Mouse (Mus musculus) embryonic facial prominence, embryonic 13.5 days (tissue): ENCODE measurements around the gene Maml3. TPM values are rescaled to one million over a fixed set of nuclear protein-coding genes. Genes with fewer than 3 reads are reported as not detected.

Experiments used
- ATAC-seq: fragments of 200-750 bp; cut with Nextera tagmentation; 2 replicates; pipeline ENCODE4 v1.8.0; 2017; ENCODE audit warnings: low read depth; ENCODE audit not compliant: insufficient number of reproducible peaks, insufficient read depth, low FRiP score, low TSS enrichment
- H3K27ac ChIP-seq: fragments of 300-500 bp; sonication (generic); 2 replicates; pipeline ENCODE4 v1.5.1; 2015; ENCODE audit warnings: moderate library complexity, mild to moderate bottlenecking, inconsistent platforms
- H3K27me3 ChIP-seq: fragments of 300-500 bp; sonication (generic); 2 replicates; pipeline ENCODE4 v1.6.1; 2015; ENCODE audit warnings: mild to moderate bottlenecking, inconsistent platforms
- H3K36me3 ChIP-seq: fragments of 300-500 bp; sonication (generic); 2 replicates; pipeline ENCODE4 v1.6.1; 2015; ENCODE audit warnings: mild to moderate bottlenecking, inconsistent platforms
- H3K4me1 ChIP-seq: fragments of 300-500 bp; sonication (generic); 2 replicates; pipeline ENCODE4 v1.6.1; 2015; ENCODE audit warnings: inconsistent platforms
- H3K4me2 ChIP-seq: fragments of 300-500 bp; sonication (generic); 2 replicates; pipeline ENCODE4 v1.6.1; 2015; ENCODE audit warnings: moderate library complexity, mild to moderate bottlenecking, inconsistent platforms
- H3K4me3 ChIP-seq: fragments of 300-500 bp; sonication (generic); 2 replicates; pipeline ENCODE4 v1.5.1; 2015; ENCODE audit warnings: mild to moderate bottlenecking, inconsistent platforms
- H3K9ac ChIP-seq: fragments of 300-500 bp; sonication (generic); 2 replicates; pipeline ENCODE4 v1.6.1; 2015; ENCODE audit warnings: mild to moderate bottlenecking, inconsistent platforms
- H3K9me3 ChIP-seq: fragments of 300-500 bp; sonication (generic); 2 replicates; pipeline ENCODE4 v1.6.1; 2016; ENCODE audit warnings: inconsistent platforms
- WGBS: fragments of 180-500 bp; shearing (Covaris S2); methylation state at CpG from one replicate; pipeline ENCODE4 v1.1.7; 2015; ENCODE audit warnings: mixed read lengths; 5-methylcytosine and 5-hydroxymethylcytosine counted together
- polyA plus RNA-seq: library from polyadenylated mRNA; unstranded; fragments of >200 nt; fragmentation: Nextera tagmentation; extraction: Ambion mirVana; gene quantifications from 2 replicates; pipeline ENCODE4 v1.2.1, GENCODE M21; 2015

Gene Maml3
- polyA plus RNA-seq, 1 experiment from 2014 or later, result 6.5 TPM

GRCm38 (mm10) chr3:51998511-51999399, 106.1 kb downstream of the Maml3 start:
- H3K27me3 ChIP-seq, result no peaks in the 10 kb centered on the region
- H3K27ac ChIP-seq, result no peak overlapping the region
- H3K36me3 ChIP-seq, result no peaks in the 10 kb centered on the region
- no peak overlapping the region for H3K9ac ChIP-seq
- no peaks in the 10 kb centered on the region for H3K9me3 ChIP-seq
- no peak for ATAC-seq
- H3K4me1 ChIP-seq, result peaks cover 8% of the 10 kb centered on the region; the same call in 1 of the 2 replicates
- H3K4me3 ChIP-seq, result no peak overlapping the region
- no peak overlapping the region for H3K4me2 ChIP-seq
- 80% methylated on average over 21 of the region's 21 CpGs for WGBS

- H3K9ac ChIP-seq, result no peak overlapping the region
- peaks cover 8% of the 10 kb centered on the region; the same call in 1 of the 2 replicates for H3K4me1 ChIP-seq
- no peaks in the 10 kb centered on the region for H3K36me3 ChIP-seq
- H3K27ac ChIP-seq, result no peak overlapping the region
- H3K9me3 ChIP-seq, result no peaks in the 10 kb centered on the region
- no peaks in the 10 kb centered on the region for H3K27me3 ChIP-seq
- no peak overlapping the region for H3K4me3 ChIP-seq
- H3K4me2 ChIP-seq, result no peak overlapping the region
- WGBS, result 77% methylated on average over 11 of the region's 11 CpGs
- no peak for ATAC-seq
Observed at GRCm38 (mm10) chr3:51997616-51998015, 107.3 kb downstream of the Maml3 start.

GRCm38 (mm10) chr3:51986507-51986906, 118.4 kb downstream of the Maml3 start:
- H3K27ac ChIP-seq, result no peak overlapping the region
- no peak overlapping the region for H3K9ac ChIP-seq
- WGBS, result 70% methylated on average over 6 of the region's 6 CpGs
- no peak overlapping the region for H3K4me3 ChIP-seq
- no peaks in the 10 kb centered on the region for H3K36me3 ChIP-seq
- no peaks in the 10 kb centered on the region for H3K9me3 ChIP-seq
- H3K4me2 ChIP-seq, result no peak overlapping the region
- no peaks in the 10 kb centered on the region for H3K4me1 ChIP-seq
- no peak for ATAC-seq
- no peaks in the 10 kb centered on the region for H3K27me3 ChIP-seq

- ATAC-seq, result no peak
- WGBS, result 37% methylated on average over 5 of the region's 5 CpGs
- Histone ChIP-seq H3K9me3 (no peaks in the 10 kb centered on the region), H3K4me1 (peaks cover 7% of the 10 kb centered on the region; the same call in 1 of the 2 replicates), H3K4me3 (no peak overlapping the region), H3K9ac (no peak overlapping the region), H3K4me2 (no peak overlapping the region), H3K27ac (no peak overlapping the region), H3K36me3 (no peaks in the 10 kb centered on the region), H3K27me3 (no peaks in the 10 kb centered on the region)
Observed at GRCm38 (mm10) chr3:51981496-51981895, 123.4 kb downstream of the Maml3 start.

GRCm38 (mm10) chr3:51977654-51978352, 127.1 kb downstream of the Maml3 start:
- no peak overlapping the region for H3K9ac ChIP-seq
- no peaks in the 10 kb centered on the region for H3K36me3 ChIP-seq
- no peak overlapping the region for H3K4me2 ChIP-seq
- H3K27me3 ChIP-seq, result no peaks in the 10 kb centered on the region
- no peak overlapping the region for H3K4me3 ChIP-seq
- H3K4me1 ChIP-seq, result peaks cover 9% of the 10 kb centered on the region
- 65% methylated on average over 8 of the region's 8 CpGs for WGBS
- no peaks in the 10 kb centered on the region for H3K9me3 ChIP-seq
- H3K27ac ChIP-seq, result no peak overlapping the region
- ATAC-seq, result no peak

GRCm38 (mm10) chr3:51974601-51975000, 130.3 kb downstream of the Maml3 start:
- Histone ChIP-seq H3K9me3 (no peaks in the 10 kb centered on the region), H3K9ac (no peak overlapping the region), H3K27ac (no peak overlapping the region), H3K27me3 (no peaks in the 10 kb centered on the region), H3K4me1 (peaks cover 9% of the 10 kb centered on the region), H3K4me3 (no peak overlapping the region), H3K4me2 (no peak overlapping the region), H3K36me3 (no peaks in the 10 kb centered on the region)
- ATAC-seq, result no peak
- 94% methylated on average over 7 of the region's 7 CpGs for WGBS

- no peaks in the 10 kb centered on the region for H3K9me3 ChIP-seq
- no peak for ATAC-seq
- H3K9ac ChIP-seq, result no peak overlapping the region
- no peak overlapping the region for H3K4me3 ChIP-seq
- no peak overlapping the region for H3K27ac ChIP-seq
- H3K4me1 ChIP-seq, result peaks cover 9% of the 10 kb centered on the region
- WGBS, result 91% methylated on average over 6 of the region's 6 CpGs
- no peak overlapping the region for H3K4me2 ChIP-seq
- H3K27me3 ChIP-seq, result no peaks in the 10 kb centered on the region
- H3K36me3 ChIP-seq, result no peaks in the 10 kb centered on the region
Observed at GRCm38 (mm10) chr3:51974153-51974552, 130.7 kb downstream of the Maml3 start.

GRCm38 (mm10) chr3:51972576-51972975, 132.3 kb downstream of the Maml3 start:
- no peaks in the 10 kb centered on the region for H3K9me3 ChIP-seq
- no peak overlapping the region for H3K9ac ChIP-seq
- no peak overlapping the region for H3K4me3 ChIP-seq
- H3K27me3 ChIP-seq, result no peaks in the 10 kb centered on the region
- ATAC-seq, result no peak
- no peak overlapping the region for H3K4me2 ChIP-seq
- no peaks in the 10 kb centered on the region for H3K36me3 ChIP-seq
- H3K27ac ChIP-seq, result no peak overlapping the region
- 54% methylated on average over 6 of the region's 6 CpGs for WGBS
- H3K4me1 ChIP-seq, result peaks cover 9% of the 10 kb centered on the region

GRCm38 (mm10) chr3:51970489-51970888, 134.4 kb downstream of the Maml3 start:
- no peak for ATAC-seq
- no peak overlapping the region for H3K9ac ChIP-seq
- WGBS, result 86% methylated on average over 2 of the region's 2 CpGs
- H3K36me3 ChIP-seq, result no peaks in the 10 kb centered on the region
- no peak overlapping the region for H3K4me2 ChIP-seq
- no peaks in the 10 kb centered on the region for H3K9me3 ChIP-seq
- no peak overlapping the region for H3K4me3 ChIP-seq
- no peaks in the 10 kb centered on the region for H3K27me3 ChIP-seq
- no peak overlapping the region for H3K27ac ChIP-seq
- H3K4me1 ChIP-seq, result peaks cover 8% of the 10 kb centered on the region

GRCm38 (mm10) chr3:51969451-51969850, 135.4 kb downstream of the Maml3 start:
- peaks cover 17% of the 10 kb centered on the region for H3K4me1 ChIP-seq
- ATAC-seq, result no peak
- no peaks in the 10 kb centered on the region for H3K9me3 ChIP-seq
- H3K9ac ChIP-seq, result no peak overlapping the region
- H3K27me3 ChIP-seq, result no peaks in the 10 kb centered on the region
- H3K27ac ChIP-seq, result no peak overlapping the region
- WGBS, result 81% methylated on average over 6 of the region's 6 CpGs
- no peak overlapping the region for H3K4me3 ChIP-seq
- H3K4me2 ChIP-seq, result no peak overlapping the region
- H3K36me3 ChIP-seq, result no peaks in the 10 kb centered on the region

- H3K27me3 ChIP-seq, result no peaks in the 10 kb centered on the region
- 0 out of 2 replicates have a peak overlapping the region, but pooled peaks have one; percentile 3 for H3K27ac ChIP-seq
- no peaks in the 10 kb centered on the region for H3K9me3 ChIP-seq
- H3K4me1 ChIP-seq, result peaks cover 27% of the 10 kb centered on the region
- no peaks in the 10 kb centered on the region for H3K36me3 ChIP-seq
- 68% methylated on average over 7 of the region's 7 CpGs for WGBS
- no peak for ATAC-seq
- H3K4me3 ChIP-seq, result no peak overlapping the region
- no peak overlapping the region for H3K4me2 ChIP-seq
- no peak overlapping the region for H3K9ac ChIP-seq
Observed at GRCm38 (mm10) chr3:51965841-51966240, 139.0 kb downstream of the Maml3 start.

- H3K27me3 ChIP-seq, result no peaks in the 10 kb centered on the region
- no peak overlapping the region for H3K4me3 ChIP-seq
- H3K36me3 ChIP-seq, result no peaks in the 10 kb centered on the region
- H3K27ac ChIP-seq, result peak overlapping the region; percentile 3; the same call in 1 of the 2 replicates
- H3K4me2 ChIP-seq, result no peak overlapping the region
- no peak for ATAC-seq
- H3K4me1 ChIP-seq, result peaks cover 27% of the 10 kb centered on the region
- 27% methylated on average over 2 of the region's 2 CpGs for WGBS
- no peak overlapping the region for H3K9ac ChIP-seq
- H3K9me3 ChIP-seq, result no peaks in the 10 kb centered on the region
Observed at GRCm38 (mm10) chr3:51965436-51965835, 139.4 kb downstream of the Maml3 start.
